Mouse (Mus musculus) thymus, adult 2 months (tissue): Measurements from ENCODE around the gene 4931423N10Rik.

Source experiments
- CTCF ChIP-seq: fragments of 200-500 bp; IDR thresholded peaks from 2 replicates; pipeline ENCODE4 v1.5.1; 2012; ENCODE audit warnings: mild to moderate bottlenecking, control low read depth, low read length, moderate library complexity, borderline replicate concordance; ENCODE audit not compliant: control insufficient read depth, poor library complexity, insufficient read depth; ENCODE audit errors: extremely low read depth
- POLR2A ChIP-seq: fragments of 200-500 bp; IDR thresholded peaks from 2 replicates; pipeline ENCODE4 v1.6.1; 2012; ENCODE audit warnings: mild to moderate bottlenecking, low read length, control low read depth, moderate library complexity; ENCODE audit not compliant: control insufficient read depth, poor library complexity, insufficient read depth; ENCODE audit errors: extremely low read depth

DNA sequence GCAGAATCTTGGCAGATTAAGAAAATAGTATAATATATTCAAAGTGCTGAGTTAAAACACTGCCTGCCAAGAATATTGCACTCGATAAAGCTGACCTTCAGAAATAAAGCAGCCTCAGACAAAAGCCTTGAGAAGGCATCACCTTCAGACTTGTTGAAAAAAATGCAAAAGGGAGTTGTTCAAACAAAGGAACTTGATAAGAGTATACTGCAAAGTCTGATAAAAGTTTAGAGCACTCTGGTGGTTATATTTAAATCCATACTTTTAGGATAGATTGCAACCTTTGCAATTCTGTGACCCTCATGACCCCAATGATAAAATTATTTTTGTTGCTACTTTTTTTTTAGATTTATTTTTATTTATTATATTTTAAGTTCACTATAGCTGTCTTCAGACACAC, 6.2 kb upstream of the 4931423N10Rik start:
- TF ChIP-seq CTCF (no peak), POLR2A (no peak)
